Mouse (Mus musculus): ENCODE results near the gene Zdhhc15.
"Not testable (repeated sequence)": the region's sequence is repeated elsewhere in the genome, so short reads cannot be mapped to it uniquely, and the experiment has no call there.

Zdhhc15 gene

DNA sequence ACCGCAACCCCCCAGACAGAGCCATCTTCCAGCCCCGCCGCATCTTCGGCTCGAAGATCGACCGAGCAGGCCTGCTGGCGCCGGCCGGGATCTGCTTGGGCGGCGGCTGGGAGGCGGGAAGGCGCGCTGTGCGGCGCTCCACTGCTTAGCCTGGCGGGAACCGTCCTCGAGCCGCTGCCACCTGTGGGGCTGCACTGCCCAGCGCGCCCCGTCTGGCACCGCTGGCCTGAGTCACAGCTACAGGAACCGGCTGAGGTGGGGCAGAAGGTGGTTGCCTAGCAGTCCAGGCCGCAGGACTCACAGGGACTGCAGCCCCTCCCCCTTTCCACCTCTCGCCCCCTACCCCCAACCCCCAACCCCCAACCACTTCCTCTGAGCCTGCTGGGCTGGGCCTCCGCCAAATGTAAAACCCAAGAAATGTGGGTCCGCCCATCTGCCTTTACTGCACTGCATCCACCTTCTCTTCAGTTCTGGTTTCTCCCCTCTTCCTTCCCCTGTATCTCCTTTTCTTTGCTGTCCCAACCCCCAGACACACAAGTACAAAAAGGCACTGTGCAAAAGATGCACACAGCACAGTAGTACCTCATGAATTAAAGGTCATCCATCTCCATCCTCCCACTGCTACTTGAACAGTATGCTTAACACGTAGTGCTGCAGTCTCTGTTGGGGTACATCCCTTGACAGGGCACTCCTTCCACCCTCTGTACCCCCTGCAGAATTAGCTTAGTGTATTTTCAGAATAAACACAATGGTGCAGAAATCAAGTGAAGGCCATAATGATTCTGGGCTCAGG, at the start of gene Zdhhc15:
Zdhhc15 (minus strand) TSS at position 308 of the 793 bp plus-strand sequence.
- peak; percentile 68 for DNase-seq

GRCm38 (mm10) chrX:104707935-104708334, 37.1 kb upstream of the Zdhhc15 start:
- DNase-seq = no peak

DNA sequence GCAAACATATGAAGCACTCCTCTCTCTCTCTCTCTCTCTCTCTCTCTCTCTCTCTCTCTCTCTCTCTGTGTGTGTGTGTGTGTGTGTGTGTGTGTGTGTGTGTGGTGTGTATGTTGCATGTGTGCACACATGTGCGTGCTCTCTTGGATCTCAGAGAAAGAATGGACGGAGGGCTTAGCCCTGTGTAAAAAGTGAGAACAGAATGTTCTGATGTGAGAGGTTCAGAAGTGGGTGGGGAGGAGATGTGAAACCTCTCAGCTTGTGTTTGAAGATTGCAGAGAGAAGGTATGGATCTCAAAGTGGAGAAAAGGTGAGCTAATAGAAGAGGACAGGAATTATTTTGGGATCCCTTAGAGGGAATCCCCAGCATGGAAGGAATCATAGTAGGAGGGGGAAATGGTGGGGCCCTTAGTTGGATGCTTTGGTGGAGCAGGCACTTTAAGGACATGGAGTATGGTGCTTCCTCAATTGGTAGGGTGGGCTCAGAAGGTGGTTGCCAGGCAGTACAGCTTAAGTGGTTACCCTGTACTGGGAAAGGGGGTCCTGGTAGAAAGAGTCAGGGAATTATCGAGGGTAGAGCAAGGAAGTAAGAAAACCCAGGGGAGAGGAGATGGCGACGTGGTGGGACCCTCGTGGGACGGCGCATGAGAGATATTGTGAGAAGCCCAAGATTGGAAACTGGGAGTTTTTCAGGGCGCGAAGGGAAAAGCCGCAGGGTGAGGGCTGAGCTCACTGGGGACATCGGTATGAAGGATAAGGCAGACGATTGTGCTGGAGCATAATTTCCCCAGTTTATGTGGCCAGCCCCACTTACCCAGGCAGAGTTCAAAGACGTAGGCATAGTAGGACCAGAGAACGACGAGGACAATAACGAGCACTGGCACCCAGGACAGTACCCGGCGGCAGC, 761 bp downstream of the Zdhhc15 start:
- DNase-seq = no peak

- no peak for DNase-seq
Measured at GRCm38 (mm10) chrX:104656976-104657375, 13.9 kb downstream of the Zdhhc15 start.

DNA sequence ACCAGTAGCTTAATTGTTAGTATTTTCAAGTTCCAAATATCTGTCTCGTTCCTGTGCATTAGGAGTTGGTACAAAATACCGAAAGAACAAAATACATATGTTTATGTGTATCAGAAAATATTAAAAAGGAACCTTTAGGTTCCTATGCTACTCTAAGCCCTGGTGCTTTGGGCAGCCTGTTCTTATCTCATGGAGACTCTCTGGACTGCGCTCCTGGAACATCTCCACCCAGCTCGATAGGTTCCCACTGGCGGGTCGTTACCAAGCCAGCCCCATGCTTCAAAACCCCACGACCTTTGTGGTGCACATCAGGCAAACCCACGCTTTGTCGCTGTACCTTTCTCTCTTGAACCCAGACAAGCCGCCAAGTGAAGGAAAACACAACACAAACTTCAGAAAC, 58.3 kb downstream of the Zdhhc15 start:
- no peak for DNase-seq

DNA sequence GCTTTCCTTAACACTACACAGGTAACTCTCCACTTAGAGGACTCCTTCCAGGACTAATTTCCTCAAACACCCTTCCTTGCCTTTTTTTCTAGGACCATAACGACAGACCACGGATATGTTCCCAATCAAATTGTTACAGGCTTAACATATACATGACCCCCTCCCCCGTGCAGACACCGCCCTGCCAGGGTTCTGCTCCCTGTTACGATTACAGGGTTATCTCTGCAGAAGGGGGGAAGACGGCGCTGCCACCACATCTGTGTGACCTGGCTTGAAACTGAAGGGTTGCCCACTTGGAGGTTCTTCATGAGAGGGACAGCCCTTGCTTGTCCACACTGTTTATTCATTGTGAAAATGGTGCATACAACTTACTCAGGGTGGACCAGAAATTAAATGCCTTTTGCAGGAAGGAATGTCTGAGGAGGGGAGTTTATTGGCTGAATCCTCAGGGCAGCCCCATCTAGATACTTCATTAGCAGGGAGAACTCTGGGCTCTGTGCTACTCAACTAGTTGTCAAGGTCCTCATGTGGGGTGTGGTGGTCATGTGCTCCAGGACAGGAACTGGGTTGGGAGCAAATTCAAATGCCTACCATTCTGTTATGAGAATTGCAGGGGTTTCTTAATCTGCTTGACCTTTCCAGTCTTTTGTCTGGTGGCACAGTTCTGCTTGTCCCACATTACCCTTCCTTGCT, 67.0 kb downstream of the Zdhhc15 start:
- not testable (repeated sequence) for DNase-seq

DNA sequence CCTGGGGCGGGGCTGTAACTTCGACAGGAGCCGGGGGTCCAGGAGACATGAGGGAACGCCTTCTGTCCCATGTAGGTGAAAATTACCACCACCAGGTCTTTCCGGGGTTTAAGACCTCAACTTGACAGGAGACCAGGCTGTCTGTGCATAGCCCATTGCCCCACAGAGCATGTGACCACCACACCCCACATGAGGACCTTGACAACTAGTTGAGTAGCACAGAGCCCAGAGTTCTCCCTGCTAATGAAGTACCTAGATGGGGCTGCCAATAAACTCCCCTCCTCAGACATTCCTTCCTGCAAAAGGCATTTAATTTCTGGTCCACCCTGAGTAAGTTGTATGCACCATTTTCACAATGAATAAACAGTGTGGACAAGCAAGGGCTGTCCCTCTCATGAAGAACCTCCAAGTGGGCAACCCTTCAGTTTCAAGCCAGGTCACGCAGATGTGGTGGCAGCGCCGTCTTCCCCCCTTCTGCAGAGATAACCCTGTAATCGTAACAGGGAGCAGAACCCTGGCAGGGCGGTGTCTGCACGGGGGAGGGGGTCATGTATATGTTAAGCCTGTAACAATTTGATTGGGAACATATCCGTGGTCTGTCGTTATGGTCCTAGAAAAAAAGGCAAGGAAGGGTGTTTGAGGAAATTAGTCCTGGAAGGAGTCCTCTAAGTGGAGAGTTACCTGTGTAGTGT, 68.5 kb downstream of the Zdhhc15 start:
- DNase-seq = not testable (repeated sequence)

GRCm38 (mm10) chrX:104573946-104574345, 96.9 kb downstream of the Zdhhc15 start:
- no peak for DNase-seq

- no peak for DNase-seq
Measured at GRCm38 (mm10) chrX:104567497-104567896, 103.4 kb downstream of the Zdhhc15 start.

- DNase-seq = no peak
Measured at GRCm38 (mm10) chrX:104545283-104545682, 125.6 kb downstream of the Zdhhc15 start.

GRCm38 (mm10) chrX:104543919-104544595, 126.8 kb downstream of the Zdhhc15 start:
- no peak for DNase-seq

- no peak for DNase-seq
Measured at GRCm38 (mm10) chrX:104542635-104543034, 128.2 kb downstream of the Zdhhc15 start.

DNA sequence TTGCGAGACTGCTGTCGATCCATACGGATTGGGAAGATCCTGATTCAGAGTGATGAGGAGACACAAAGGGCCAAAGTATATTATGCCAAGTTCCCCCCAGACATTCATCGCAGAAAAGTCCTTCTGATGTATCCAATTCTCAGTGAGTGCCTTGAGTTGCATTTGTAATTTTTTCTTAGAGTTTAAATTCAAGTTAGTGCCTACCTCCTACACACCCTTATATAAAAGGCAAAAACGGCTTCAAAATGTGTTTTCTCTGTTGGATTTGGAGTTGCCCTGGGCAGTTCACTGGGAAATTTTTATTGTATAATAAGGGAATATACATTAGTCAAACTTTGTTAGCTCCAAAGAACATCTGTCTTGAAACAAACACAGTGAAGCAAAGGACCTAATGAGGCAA, 169.1 kb downstream of the Zdhhc15 start:
- no peak for DNase-seq

GRCm38 (mm10) chrX:104489626-104490355, 181.1 kb downstream of the Zdhhc15 start:
- DNase-seq = no peak

DNA sequence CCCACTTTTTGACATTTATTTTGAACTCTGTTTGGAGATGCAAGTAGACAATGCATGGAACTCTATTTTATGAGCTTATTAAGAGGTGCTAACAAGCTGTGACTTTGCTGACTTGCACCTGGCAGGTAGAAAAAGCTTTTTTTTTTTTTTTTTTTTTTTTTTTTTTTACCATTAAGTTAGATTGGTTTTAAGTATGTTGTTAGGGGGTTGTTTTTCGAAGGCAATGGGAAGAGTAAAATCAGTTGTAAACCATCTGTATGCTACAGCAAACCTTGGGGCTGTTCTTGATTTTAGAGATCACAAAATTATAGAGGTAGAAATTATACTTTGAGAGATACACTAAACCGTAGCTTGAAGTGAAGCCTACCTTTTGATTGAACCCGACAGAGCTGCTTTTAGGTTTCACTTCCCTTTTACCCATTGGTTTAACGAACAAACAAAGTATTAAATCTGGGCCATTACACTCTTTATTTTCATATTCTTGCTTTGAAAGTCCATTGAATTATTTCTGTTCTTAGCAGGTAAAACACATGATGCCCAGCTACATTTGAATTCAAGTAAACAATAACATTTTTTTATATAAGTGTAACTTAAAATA, 181.9 kb downstream of the Zdhhc15 start:
- no peak for DNase-seq

DNA sequence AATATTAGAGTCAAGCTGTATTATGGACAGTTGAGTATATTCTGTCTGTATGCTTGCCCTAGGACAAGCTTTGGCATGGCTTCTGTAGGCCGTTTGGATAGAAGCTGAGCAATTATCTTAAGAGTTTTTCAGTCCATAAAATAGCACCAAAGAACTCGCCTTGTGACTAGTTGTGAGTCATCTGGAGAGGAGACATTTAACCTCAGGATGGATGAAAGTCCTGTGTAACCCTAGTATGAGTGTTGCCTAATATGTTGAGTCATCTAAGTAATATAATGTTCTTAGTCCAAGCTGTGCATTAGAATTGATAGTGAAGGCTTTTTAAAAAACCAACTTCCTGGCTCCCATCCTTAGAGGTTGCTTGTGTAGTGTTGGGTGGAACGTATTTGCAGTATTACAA, 182.8 kb downstream of the Zdhhc15 start:
- no peak for DNase-seq
